Mouse (Mus musculus): Measurements from ENCODE around the gene Gm20708.

DNA sequence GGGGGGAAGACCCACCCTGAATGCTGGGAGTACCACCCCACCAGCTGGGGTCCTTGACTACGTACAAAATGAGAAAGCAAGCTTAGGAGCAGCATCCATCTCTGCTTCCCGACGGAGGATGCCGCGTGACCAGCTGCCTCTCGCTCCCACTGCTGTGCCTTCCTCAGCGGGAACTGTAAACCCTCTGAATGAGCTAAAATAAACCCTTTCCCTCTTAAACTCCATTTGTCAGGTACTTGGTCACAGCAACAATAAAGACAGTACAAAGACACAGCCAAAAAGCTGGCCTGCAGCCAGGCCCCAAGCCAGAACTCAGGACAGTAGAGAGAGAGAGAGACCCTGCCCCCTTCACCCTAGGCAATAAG is 39.8 kb upstream of the Gm20708 start:
- no peak for TF ChIP-seq TAL1 (IDR thresholded peaks at IDR 0.05; ENCODE audit: low read length)
- TF ChIP-seq GATA1 (IDR thresholded peaks at IDR 0.05; ENCODE audit: low read length): no peak
